Mouse (Mus musculus): Measurements from ENCODE around the gene Crmp1. TPM values are rescaled to one million over a fixed set of nuclear protein-coding genes. Genes with fewer than 3 reads are reported as not detected.

The Crmp1 gene
- polyA plus RNA-seq (2017; shearing (Covaris generic)) = 34.8 TPM

DNA sequence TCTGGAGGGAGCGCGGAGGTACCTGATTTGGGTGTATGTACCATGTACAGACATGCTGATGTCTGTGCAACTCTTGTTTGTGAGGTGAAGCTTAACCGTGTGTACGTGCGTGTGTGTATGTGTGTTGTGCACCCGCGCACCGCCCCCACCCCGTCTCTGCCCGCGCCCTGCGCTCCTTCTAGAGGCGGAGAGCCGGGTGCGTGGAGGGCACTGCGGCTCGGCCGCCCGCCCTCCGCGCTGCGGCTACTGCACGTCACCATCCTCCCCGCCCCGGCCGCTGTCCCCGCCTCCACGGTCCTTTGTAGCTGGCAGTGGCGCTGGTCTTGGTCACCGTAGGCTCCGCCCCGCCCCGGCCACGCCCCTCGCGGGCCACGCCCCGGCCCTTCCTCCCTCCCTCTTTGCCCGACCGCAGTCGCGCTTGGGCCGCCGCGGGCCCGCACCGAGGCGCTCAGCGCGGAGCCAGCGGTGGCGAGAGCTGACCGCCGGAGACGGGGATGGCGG is at the start of gene Crmp1:
TSS of gene Crmp1 (plus strand) at position 290 of the 501 bp plus-strand sequence.

DNA sequence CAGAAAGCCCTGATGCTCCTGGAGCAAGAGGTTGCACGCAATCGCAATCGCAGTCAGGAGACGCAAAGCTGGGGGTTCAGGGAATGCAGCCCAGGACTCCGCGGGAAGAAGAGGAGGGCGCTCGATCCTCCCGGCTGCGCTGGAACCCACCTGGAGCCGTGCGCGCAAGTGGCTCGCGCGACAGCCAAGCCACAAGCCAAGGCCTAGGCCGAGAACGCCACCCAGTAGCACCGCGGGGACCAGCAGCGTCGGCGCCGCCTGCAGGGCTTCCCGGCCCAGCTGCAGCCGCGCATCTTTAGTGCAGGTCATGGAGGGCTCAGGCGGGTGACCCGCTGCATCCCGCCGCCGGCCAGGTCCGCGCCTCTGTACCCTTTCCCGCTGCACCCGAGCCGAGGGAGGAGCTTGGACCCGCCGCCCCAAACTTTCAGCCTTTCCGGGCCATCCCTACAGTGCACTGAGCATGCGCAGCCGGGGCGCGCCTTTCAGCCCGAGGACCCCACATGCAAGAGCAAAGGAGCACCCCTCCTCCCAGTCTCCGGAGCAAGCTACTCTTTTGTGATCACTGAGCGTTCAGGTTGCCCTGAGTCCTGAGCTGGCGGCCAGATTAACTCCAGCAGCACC is 94.9 kb downstream of the Crmp1 start, which contains the start of gene Evc:
TSS of gene Evc (minus strand) at position 410 of the 621 bp plus-strand sequence.

DNA sequence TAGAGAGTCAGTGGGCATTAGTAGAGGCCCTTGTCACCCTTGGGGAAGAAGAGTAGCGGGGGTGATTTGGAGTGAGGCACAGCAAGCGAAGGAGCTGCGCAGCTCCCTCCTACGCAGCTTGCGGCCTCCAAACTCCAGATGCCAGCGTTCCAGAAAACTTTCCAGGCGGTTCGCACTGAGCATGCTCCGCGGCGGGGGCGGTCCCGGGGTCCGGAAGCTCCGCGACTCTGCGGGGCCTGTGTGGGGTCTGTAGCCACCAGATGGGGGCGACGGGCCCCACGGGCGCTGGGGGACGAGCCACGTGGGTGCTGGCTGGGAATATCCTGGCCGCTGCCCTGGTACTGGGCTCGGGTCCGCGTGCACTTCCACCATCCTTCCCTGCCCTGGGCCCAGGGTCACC is 96.5 kb downstream of the Crmp1 start, which contains the start of gene Evc2:
TSS of gene Evc2 (plus strand) at position 212 of the 400 bp plus-strand sequence.

Other genes with a start within 250 kb of the Crmp1 start
- gene Gm1043, start 156.6 kb upstream of the Crmp1 start, polyA plus RNA-seq (2017; shearing (Covaris generic)) = 1.9 TPM
- gene Evc, start 95.0 kb downstream of the Crmp1 start, polyA plus RNA-seq (2017; shearing (Covaris generic)) = 0.28 TPM
- not detected for gene Evc2, start 96.6 kb downstream of the Crmp1 start, polyA plus RNA-seq (2017; shearing (Covaris generic))

All from inflammation-experienced regulatory T-cells, adult 16 weeks (primary cell).